Mouse (Mus musculus) megakaryocyte-erythroid progenitor cell, adult 5-6 weeks (primary cell): Measurements from ENCODE around the gene Hadha. TPM values are rescaled to one million over a fixed set of nuclear protein-coding genes. Genes with fewer than 3 reads are reported as not detected.
A peak's percentile ranks its signal among the peaks of the same experiment; 100 is the strongest.

Experiments
- ATAC-seq: replicated peaks from 2 replicates; pipeline ENCODE4 v1.8.0; 2016; ENCODE audit warnings: mild to moderate bottlenecking, inconsistent platforms; ENCODE audit not compliant: severe bottlenecking, poor library complexity, low FRiP score, low TSS enrichment
- total RNA-seq, 2 experiments: library from RNA; stranded (forward) in 1 of 2; stranded (reverse) in 1 of 2; fragments of 200-1000, 215-1000 nt in 1 of 2; fragments of >200 nt in 1 of 2; fragmentation: Nextera tagmentation in 1 of 2; gene quantifications; 2 replicates each; pipeline ENCODE4 v1.2.3; 2014 to 2017

Hadha gene
- total RNA-seq (2014; fragmentation: Nextera tagmentation) = 116 and 125 TPM in 2 replicates
- 157 TPM in 2 replicates for total RNA-seq (2017)

- ATAC-seq = peak; percentile 90
Measured at GRCm38 (mm10) chr5:30154474-30155394, at the start of gene Hadha, which contains the start of gene Hadhb. Hadha (minus strand) TSS chr5:30155162. Hadhb (plus strand) TSS chr5:30155248.

GRCm38 (mm10) chr5:30204441-30204840, 49.5 kb upstream of the Hadha start:
- ATAC-seq = no peak

GRCm38 (mm10) chr5:30203216-30203885, 48.4 kb upstream of the Hadha start:
- ATAC-seq = no peak

- no peak for ATAC-seq
Measured at GRCm38 (mm10) chr5:30202221-30202620, 47.3 kb upstream of the Hadha start.

GRCm38 (mm10) chr5:30201521-30201920, 46.6 kb upstream of the Hadha start:
- peak; percentile 67; the same call in 1 of the 2 replicates for ATAC-seq

- peak; percentile 67 for ATAC-seq
Measured at GRCm38 (mm10) chr5:30198257-30198656, 43.3 kb upstream of the Hadha start.

GRCm38 (mm10) chr5:30195340-30195739, 40.4 kb upstream of the Hadha start:
- no peak for ATAC-seq

- ATAC-seq = 0 out of 2 replicates have a peak, but pooled peaks have one; percentile 58
Measured at GRCm38 (mm10) chr5:30192452-30192851, 37.5 kb upstream of the Hadha start.

GRCm38 (mm10) chr5:30187687-30188485, 32.9 kb upstream of the Hadha start:
- no peak for ATAC-seq

GRCm38 (mm10) chr5:30175811-30176210, 20.8 kb upstream of the Hadha start:
- no peak for ATAC-seq

GRCm38 (mm10) chr5:30172931-30173692, 18.1 kb upstream of the Hadha start:
- ATAC-seq = no peak

- ATAC-seq = no peak
Measured at GRCm38 (mm10) chr5:30172115-30172514, 17.2 kb upstream of the Hadha start.

GRCm38 (mm10) chr5:30170303-30170940, 15.5 kb upstream of the Hadha start:
- ATAC-seq = no peak

GRCm38 (mm10) chr5:30165234-30165946, 10.4 kb upstream of the Hadha start:
- ATAC-seq = peak; percentile 90

GRCm38 (mm10) chr5:30162339-30162738, 7.4 kb upstream of the Hadha start:
- ATAC-seq = no peak

GRCm38 (mm10) chr5:30161836-30162235, 6.9 kb upstream of the Hadha start:
- ATAC-seq = no peak

- ATAC-seq = no peak
Measured at GRCm38 (mm10) chr5:30159601-30160000, 4.6 kb upstream of the Hadha start.
